Mouse (Mus musculus): ENCODE data around the gene Robo1. TPM values are rescaled to one million over a fixed set of nuclear protein-coding genes. Genes with fewer than 3 reads are reported as not detected.

The Robo1 gene
- 0.13 TPM in 1 of 2 replicates, not detected in the other for total RNA-seq (2023)

GRCm38 (mm10) chr16:72307537-72308330, at the start of gene Robo1:
Gene Robo1, plus strand, starts transcription at chr16:72308306.

Measured in neutrophil, adult 65 days (primary cell).